Mouse (Mus musculus) lung, postnatal 0 days (tissue): ENCODE data around the gene Nyap1.

Experiments
- CTCF ChIP-seq: IDR thresholded peaks from 2 replicates; pipeline ENCODE4 v1.5.1; 2016; ENCODE audit warnings: antibody characterized with exemption, mild to moderate bottlenecking
- EP300 ChIP-seq: IDR thresholded peaks from 2 replicates; pipeline ENCODE4 v1.6.1; 2016; ENCODE audit warnings: antibody characterized with exemption, mild to moderate bottlenecking, control low read depth

- TF ChIP-seq CTCF (no peak), EP300 (no peak)
Observed at GRCm38 (mm10) chr5:137739471-137739870, 1.9 kb downstream of the Nyap1 start.
